Mouse (Mus musculus): ENCODE measurements around the gene Park7. TPM values are rescaled to one million over a fixed set of nuclear protein-coding genes. Genes with fewer than 3 reads are reported as not detected.
A peak's percentile ranks its signal among the peaks of the same experiment; 100 is the strongest.

Park7 gene
- polyA plus RNA-seq, 1 experiment: 277 TPM

DNA sequence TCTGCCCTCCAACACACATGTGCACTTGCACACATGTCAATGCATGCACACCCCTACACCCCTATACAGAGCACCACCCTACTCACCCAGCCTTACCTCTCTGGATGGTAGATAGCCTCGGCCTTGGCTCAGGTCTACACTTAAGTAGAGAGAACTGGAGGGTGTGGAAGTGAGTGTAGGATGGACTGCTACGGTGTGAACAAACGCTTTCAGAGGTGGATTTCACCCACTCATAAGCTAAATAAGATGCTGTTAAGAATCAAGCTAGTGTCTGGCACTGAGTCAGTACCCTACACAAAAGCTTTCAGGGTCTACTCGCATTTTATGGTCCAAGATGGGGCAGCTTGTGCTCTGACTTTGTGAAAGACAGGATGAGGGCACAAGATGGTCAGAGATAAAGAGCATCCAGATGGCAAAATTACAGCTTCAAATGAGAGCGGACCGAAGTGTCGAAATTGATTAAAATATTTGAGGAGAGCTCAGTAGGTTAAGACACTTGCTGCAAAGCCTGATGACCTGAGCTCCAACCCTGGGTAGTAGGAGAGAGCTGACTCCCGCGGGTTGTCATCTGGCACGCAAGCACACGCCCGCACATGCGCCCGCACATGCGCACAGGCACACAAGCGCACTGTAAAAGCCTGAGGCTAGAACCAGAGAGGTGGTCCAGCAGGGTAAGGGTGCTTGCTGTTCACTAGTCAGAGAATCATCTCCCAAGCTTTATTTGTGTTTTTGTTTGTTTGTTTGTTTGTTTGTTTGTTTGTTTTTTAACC is 23.2 kb upstream of the Park7 start:
- no peaks in the 10 kb centered on the region for H3K36me3 ChIP-seq (replicated peaks; ENCODE audit: low read length)
- TF ChIP-seq FLI1 (IDR thresholded peaks at IDR 0.05; ENCODE audit: low read length) (no peak), GATA1 (IDR thresholded peaks at IDR 0.05; ENCODE audit: borderline replicate concordance, low read length) (no peak)
- H3K4me3 ChIP-seq (replicated peaks): no peak overlapping the region
- 0 out of 2 replicates have a peak, but pooled peaks cover 4% of the 10 kb centered on the region for H3K9me3 ChIP-seq
- H3K27me3 ChIP-seq (replicated peaks): peaks cover 31% of the 10 kb centered on the region
- H3K4me1 ChIP-seq: peaks cover 28% of the 10 kb centered on the region

DNA sequence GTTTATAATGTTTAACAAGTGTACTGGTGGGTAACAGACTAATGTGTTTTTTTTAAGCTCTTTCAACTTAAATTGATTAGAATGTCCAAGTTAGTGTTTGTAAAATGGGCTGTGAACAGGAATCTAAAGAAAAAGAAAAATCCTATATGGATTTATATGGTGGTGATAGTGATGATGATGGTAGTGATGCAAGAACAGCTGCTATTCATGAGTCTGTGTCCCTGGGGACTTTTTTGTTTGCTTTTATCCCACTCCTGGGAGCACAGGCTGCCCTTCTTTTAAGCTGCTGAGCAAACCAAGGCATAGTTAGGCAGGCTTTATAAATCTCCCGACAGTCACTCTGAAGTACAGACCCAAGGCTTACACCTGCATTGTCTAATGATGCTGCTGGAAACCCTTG is 19.3 kb upstream of the Park7 start:
- Histone ChIP-seq H3K36me3 (replicated peaks; ENCODE audit: low read length) (no peaks in the 10 kb centered on the region), H3K4me3 (replicated peaks) (no peak overlapping the region), H3K9me3 (no peaks in the 10 kb centered on the region), H3K27me3 (replicated peaks) (peaks cover 42% of the 10 kb centered on the region), H3K4me1 (peaks cover 20% of the 10 kb centered on the region)
- TF ChIP-seq GATA1 (IDR thresholded peaks at IDR 0.05; ENCODE audit: borderline replicate concordance, low read length) (no peak), FLI1 (IDR thresholded peaks at IDR 0.05; ENCODE audit: low read length) (no peak)

DNA sequence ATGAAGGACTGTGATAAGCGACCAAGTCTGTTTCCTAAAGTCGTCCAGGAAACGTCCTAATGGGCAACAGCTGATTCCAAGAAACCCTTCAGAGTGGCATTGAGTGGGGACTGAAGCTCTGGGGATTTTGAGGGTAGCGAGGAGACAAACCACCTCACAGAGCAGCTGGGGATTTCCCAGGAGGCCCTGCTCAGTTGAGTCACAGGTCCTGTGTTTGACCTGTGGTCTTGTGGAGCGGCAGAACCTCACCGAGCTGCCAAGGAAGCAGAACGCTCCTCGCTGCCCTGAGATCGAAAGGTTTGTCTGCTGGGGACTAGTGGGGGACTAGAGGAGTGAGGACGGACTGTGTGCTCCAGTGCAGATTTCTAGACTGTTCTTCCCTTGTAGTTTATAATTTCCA is 13.6 kb upstream of the Park7 start:
- Histone ChIP-seq H3K4me1 (peaks cover 43% of the 10 kb centered on the region), H3K36me3 (replicated peaks; ENCODE audit: low read length) (no peaks in the 10 kb centered on the region), H3K27me3 (replicated peaks) (peaks cover 20% of the 10 kb centered on the region), H3K9me3 (no peaks in the 10 kb centered on the region), H3K4me3 (replicated peaks) (peak overlapping the region; percentile 87)
- no peak for TF ChIP-seq GATA1 (IDR thresholded peaks at IDR 0.05; ENCODE audit: borderline replicate concordance, low read length)
- no peak for TF ChIP-seq FLI1 (IDR thresholded peaks at IDR 0.05; ENCODE audit: low read length)

DNA sequence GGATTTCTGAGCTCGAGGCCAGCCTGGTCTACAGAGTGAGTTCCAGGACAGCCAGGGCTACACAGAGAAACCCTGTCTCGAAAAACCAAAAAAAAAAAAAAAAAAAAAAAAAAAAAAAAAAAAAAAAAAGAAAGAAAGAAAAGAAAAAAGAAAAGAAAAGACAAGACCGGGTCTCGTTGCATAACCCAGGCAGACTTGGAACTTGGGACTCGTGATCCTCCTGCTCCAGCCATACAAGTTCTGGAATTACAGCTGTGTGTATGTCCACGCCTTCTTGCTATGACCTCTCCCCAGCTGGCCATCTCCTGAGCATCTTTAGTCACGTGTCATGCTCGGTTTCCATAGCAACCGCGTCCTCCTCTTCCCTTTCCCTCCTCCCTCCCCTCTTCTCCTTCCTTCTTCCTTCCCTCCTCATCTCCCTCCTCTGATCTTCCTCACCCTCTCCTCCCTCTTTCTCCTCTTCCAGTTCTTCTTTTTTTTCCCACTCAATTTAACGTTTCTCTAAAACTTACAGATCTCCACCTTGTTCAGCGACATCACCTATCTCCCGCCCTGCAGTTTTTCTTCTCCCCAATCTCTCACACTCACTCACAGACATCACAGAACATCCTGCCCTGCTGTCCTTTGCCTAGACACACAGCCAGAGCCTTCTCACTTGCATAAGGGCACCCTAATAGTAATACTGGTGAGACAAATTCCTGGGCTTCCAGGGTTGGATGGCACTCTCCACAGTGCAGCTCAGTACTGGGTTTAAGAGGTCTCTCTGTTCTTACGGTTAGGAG is 12.9 kb upstream of the Park7 start:
- TF ChIP-seq FLI1 (IDR thresholded peaks at IDR 0.05; ENCODE audit: low read length) (no peak), GATA1 (IDR thresholded peaks at IDR 0.05; ENCODE audit: borderline replicate concordance, low read length) (no peak)
- no peaks in the 10 kb centered on the region for H3K36me3 ChIP-seq (replicated peaks; ENCODE audit: low read length)
- H3K9me3 ChIP-seq: peaks cover under 1% of the 10 kb centered on the region; the same call in 1 of the 2 replicates
- H3K4me1 ChIP-seq: peaks cover 43% of the 10 kb centered on the region
- H3K4me3 ChIP-seq (replicated peaks): peak overlapping the region; percentile 84
- H3K27me3 ChIP-seq (replicated peaks): peaks cover 16% of the 10 kb centered on the region

DNA sequence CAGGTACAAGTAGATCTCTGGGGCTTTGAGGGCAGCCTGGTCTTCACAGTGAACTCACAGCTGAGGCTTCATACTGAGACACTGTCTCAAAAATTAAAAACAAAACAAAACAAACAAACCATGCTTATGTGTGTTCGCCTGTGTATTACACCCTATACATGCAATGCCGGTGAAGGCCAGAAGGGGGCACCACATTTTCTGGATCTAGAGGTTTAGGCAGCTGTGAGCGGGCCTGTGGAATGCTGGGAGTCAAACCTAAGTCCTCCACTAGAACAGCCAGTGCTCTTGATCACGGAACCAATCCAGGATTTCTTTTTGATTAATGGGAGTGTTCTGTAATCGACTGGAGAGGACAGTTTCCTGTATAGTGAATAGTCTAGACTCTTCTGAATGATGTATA is 11.7 kb upstream of the Park7 start:
- H3K9me3 ChIP-seq: peaks cover 3% of the 10 kb centered on the region; the same call in 1 of the 2 replicates
- H3K4me1 ChIP-seq: peaks cover 43% of the 10 kb centered on the region
- no peak overlapping the region for H3K4me3 ChIP-seq (replicated peaks)
- TF ChIP-seq GATA1 (IDR thresholded peaks at IDR 0.05; ENCODE audit: borderline replicate concordance, low read length) (no peak), FLI1 (IDR thresholded peaks at IDR 0.05; ENCODE audit: low read length) (no peak)
- peaks cover 17% of the 10 kb centered on the region for H3K27me3 ChIP-seq (replicated peaks)
- no peaks in the 10 kb centered on the region for H3K36me3 ChIP-seq (replicated peaks; ENCODE audit: low read length)

DNA sequence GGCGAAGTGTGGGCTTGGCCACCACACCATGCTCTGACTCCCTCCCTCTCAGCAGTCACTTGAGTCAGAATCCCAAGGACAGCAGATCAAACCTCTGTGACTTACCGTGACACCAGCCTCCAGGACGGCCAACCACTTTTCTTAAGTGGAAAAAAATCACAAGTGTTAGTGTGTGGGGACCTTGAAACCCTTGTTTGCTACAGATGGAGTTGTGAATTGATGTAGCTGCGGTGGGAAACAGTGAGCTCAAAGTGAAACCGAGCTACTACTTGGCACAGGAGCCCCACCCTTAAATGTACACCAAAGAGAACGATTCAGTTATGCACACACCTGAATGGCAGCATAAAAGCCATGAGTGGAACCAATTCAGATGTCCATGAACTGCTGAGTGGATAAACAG is 10.7 kb upstream of the Park7 start:
- TF ChIP-seq FLI1 (IDR thresholded peaks at IDR 0.05; ENCODE audit: low read length): no peak
- TF ChIP-seq GATA1 (IDR thresholded peaks at IDR 0.05; ENCODE audit: borderline replicate concordance, low read length): no peak
- H3K27me3 ChIP-seq (replicated peaks): peaks cover 11% of the 10 kb centered on the region
- no peak overlapping the region for H3K4me3 ChIP-seq (replicated peaks)
- H3K4me1 ChIP-seq: peaks cover 43% of the 10 kb centered on the region
- no peaks in the 10 kb centered on the region for H3K36me3 ChIP-seq (replicated peaks; ENCODE audit: low read length)
- H3K9me3 ChIP-seq: peaks cover 3% of the 10 kb centered on the region; the same call in 1 of the 2 replicates

DNA sequence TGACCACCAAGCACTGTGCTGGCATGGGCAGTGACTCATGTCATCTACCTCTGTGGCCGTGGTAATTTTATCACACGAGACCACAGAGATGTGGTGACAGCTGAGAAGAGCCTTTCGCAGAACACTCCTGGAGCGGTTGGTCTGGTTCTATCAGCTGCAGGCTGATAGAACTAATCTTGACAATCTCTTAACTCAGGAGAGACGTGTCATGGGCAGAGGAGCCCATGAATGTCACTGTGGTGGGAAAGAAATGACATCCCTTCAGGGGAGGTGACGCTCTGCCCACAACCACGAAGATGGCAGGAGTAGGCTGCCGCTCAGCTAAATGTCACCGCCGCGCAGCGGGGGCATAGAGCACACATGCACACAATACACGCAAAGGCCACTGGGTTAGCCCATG is 10.1 kb upstream of the Park7 start:
- peaks cover 3% of the 10 kb centered on the region; the same call in 1 of the 2 replicates for H3K9me3 ChIP-seq
- H3K36me3 ChIP-seq (replicated peaks; ENCODE audit: low read length): no peaks in the 10 kb centered on the region
- no peak for TF ChIP-seq GATA1 (IDR thresholded peaks at IDR 0.05; ENCODE audit: borderline replicate concordance, low read length)
- TF ChIP-seq FLI1 (IDR thresholded peaks at IDR 0.05; ENCODE audit: low read length): no peak
- peaks cover 37% of the 10 kb centered on the region for H3K4me1 ChIP-seq
- peaks cover 6% of the 10 kb centered on the region for H3K27me3 ChIP-seq (replicated peaks)
- peak overlapping the region; percentile 73 for H3K4me3 ChIP-seq (replicated peaks)

DNA sequence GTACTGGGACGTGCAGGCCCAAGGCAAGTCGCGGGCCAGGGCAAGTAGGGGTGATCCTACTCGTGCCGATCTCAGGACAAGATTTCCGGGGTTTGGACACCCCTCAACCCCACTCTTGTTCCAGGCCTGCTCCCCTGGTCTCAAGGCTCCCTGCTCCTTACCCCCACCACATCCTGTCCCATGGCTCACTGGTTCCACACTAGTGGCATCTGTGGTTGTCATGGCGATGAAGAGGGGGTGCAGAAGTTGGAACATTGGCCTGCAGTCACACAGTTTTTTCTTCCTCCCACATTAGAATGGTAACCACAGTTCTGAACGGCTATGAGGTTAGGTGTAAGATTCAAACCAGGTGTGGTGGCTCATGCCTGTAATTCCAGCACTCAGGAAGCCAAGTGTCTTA is 7.0 kb upstream of the Park7 start:
- H3K36me3 ChIP-seq (replicated peaks; ENCODE audit: low read length): no peaks in the 10 kb centered on the region
- peaks cover 3% of the 10 kb centered on the region; the same call in 1 of the 2 replicates for H3K9me3 ChIP-seq
- H3K4me1 ChIP-seq: peaks cover 21% of the 10 kb centered on the region
- peaks cover 4% of the 10 kb centered on the region for H3K27me3 ChIP-seq (replicated peaks)
- H3K4me3 ChIP-seq (replicated peaks): no peak overlapping the region
- TF ChIP-seq FLI1 (IDR thresholded peaks at IDR 0.05; ENCODE audit: low read length): no peak
- no peak for TF ChIP-seq GATA1 (IDR thresholded peaks at IDR 0.05; ENCODE audit: borderline replicate concordance, low read length)

DNA sequence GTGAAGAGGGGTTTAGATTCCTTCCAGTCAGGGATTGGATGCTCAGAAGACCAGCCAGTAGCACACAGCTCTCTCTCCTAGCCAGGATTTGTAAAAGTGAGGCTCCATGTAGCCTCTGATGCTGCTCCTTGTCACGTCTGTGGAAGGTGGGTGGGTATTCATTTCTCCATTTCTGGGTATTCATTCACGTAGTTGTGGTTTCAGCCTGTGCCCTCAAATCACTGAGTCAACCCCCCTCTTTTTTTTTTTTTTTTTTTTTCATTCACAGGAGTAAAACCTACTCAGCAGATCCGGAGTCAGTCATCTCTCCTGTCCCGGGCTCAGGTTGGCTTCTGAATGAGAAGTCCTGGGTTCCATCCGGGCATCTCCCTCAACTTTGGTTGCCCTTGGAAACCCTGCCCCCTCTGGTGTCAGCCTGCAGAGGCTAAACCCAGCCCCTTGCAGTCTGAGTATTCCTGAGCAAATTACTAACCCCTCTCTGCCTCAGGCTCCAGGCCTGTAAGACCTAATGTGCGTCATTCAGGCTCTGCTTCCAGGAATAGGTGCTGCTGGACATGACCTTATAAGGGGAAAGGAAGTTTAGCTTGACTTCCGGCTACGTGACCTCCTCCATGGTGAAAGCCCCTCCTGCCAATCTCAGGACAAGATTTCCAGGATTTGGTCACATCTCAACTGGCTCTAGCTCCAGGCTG is 3.2 kb upstream of the Park7 start:
- Histone ChIP-seq H3K9me3 (peaks cover 3% of the 10 kb centered on the region; the same call in 1 of the 2 replicates), H3K36me3 (replicated peaks; ENCODE audit: low read length) (no peaks in the 10 kb centered on the region), H3K27me3 (replicated peaks) (peaks cover 2% of the 10 kb centered on the region), H3K4me3 (replicated peaks) (no peak overlapping the region), H3K4me1 (peaks cover 29% of the 10 kb centered on the region)
- TF ChIP-seq FLI1 (IDR thresholded peaks at IDR 0.05; ENCODE audit: low read length) (no peak), GATA1 (IDR thresholded peaks at IDR 0.05; ENCODE audit: borderline replicate concordance, low read length) (no peak)
